Mouse (Mus musculus) urinary bladder, postnatal 36 days (tissue): ENCODE results near the gene Ube2s.
"Not testable (repeated sequence)": the region's sequence is repeated elsewhere in the genome, so short reads cannot be mapped to it uniquely, and the experiment has no call there.

ENCODE experiments used
- DNase-seq, 2 experiments: peaks; one replicate each; pipeline ENCODE4 v3.0.0; 2022; ENCODE audit warnings: low spot score in 2 of 2, mixed read lengths in 1 of 2

Gene Ube2s

DNA sequence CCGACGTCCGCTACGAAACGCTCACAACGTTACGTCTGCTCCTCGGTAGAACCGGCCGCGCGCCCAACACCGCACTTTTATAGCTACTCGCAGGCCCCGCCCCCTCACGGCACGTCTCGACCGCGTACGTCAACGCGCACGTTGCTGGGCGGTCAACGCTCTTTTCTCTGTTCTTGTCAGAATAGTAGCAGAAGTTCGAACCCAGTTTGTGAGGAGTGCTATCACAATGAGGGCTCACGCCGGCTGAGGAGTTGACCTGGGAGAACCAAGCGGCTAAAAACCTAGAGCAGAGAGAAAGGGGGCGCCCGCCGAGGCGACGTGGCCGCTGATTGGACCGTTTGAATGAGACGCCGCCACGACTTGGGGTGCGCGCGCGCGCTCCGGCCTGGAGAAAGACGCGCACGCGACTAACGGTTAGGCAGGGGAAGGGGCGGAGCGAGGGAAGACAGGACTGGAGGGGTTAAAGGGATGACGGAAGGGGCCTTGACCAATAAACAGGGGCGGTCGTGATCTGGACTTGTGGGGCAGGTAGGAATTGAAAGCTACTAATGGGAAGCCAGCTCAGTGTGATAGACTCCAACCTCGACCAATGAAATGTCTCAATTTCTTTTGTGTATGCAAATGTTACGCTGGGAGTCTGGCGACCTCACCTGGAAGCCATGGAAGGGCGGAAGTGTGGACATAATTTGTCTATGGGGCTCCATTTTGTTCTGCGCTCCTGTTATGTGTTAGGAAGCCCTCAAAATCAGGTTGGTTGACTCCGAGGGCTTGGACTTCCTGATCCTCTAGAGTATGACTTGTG is at the start of gene Ube2s:
Ube2s (minus strand) TSS at position 288 of the 802 bp plus-strand sequence.
- DNase-seq, result peak; percentile 96 to 97

DNA sequence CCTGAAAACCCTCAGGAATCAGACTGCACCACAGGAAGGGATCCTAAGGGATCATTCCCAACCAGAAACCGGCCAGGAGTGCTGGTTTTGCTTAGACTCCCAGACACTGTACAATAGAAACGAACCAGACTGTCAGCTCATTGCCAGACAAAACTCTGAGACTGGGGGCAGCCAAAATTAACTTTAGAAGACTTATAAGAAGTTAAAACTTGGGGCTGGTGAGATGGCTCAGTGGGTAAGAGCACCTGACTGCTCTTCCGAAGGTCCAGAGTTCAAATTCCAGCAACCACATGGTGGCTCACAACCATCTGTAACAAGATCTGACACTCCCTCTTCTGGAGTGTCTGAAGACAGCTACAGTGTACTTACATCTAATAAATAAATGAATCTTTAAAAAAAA is 48.5 kb upstream of the Ube2s start:
- DNase-seq, result not testable (repeated sequence)

DNA sequence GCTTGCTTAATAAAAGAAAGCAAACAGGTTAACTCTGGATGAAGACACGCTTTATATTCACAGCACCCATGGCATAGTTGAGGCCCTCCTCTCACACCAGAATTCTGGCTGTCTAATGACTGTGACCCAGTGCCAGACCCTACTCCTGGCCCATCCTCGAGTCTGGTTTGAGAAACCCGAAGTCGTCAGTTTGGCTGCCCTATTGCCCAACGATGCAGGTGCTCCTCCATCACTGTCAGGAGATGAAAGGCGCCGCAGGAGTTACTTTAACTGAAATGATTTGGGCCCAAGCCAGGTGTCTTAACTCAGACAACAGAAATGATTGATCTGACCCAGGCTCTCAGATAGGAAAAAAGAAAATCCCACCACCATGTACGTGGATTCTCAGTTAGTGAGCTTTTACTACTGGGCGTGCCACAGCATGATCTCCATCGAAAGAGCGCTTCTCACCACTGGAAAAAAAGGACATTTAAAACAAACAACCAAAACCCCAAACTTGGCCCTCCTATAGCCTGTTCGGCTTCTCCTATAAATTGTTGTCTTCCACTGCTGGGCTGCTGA is 47.1 kb upstream of the Ube2s start:
- DNase-seq, result no peak

DNA sequence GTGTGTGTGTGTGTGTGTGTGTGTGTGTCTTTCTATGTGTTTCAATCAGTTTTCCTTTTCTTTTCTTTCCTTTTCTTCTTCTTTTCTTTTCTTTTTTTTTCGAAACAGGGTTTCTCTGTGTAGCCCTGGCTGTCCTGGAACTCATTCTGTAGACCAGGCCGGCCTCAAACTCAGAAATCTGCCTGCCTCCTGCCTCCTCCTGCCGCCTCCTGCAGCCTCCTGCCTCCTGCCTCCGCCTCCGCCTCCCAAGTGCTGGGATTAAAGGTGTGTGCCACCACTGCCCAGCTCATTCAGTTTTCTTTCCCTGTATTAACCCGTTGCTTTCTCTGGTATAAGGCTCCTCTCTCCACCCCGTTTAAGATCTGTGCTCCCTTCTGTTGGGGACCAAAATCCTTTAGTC is 44.9 kb upstream of the Ube2s start:
- no peak for DNase-seq

DNA sequence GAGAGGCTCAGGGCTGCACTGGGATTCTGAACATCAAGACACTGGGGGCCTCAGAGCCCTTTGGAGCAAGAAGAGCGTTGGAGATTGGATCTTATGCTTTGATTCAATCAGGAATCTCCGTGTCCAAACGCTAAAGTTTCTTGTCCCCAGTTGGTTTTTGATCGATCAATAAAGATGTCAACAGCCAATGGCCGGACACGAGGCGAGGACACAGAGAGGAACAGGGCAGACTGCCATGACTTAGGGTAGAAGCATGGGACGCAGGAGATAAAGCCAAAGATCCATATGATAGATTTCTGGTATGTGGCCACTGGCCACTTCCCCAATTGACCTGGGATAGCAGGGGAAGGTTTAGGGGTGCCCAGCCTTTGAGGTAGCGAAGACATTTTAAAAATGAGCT is 44.1 kb upstream of the Ube2s start:
- no peak for DNase-seq

DNA sequence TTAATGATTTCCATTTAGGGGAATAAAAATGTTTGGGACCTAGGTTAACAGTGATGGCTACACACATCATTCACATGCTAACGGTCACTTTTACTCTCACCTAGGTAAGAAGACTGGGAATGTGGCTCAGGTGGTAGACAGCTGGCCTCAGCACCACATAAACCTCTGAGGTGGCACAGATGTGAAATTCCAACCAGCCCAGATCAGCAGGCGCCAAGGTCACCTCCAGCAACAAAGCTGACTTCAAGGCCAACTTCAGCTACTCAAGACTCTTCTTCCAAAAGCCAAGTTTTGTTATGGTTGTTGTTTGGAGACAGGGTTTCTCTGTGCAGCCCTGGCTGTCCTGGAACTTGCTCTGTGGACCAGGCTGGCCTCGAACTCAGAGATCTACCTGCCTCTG is 41.2 kb upstream of the Ube2s start:
- no peak for DNase-seq

DNA sequence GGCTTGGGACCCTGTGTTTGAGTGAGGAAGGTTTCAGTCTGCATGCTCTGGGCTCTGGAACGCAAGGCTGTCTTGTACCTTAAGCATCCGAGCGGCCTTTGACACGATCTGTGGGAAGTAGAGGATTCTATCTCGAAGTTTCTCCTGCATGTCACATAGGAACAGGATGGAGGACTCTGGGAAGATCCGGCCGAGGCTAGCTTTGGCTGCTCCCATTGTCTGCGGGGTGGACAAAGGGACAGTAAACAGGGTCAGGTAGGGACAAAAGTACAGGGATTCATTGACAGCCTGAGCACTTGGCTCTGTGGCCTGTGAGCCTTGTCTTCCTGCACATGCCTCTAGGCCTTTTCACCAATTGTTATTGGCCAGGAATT is 38.9 kb upstream of the Ube2s start:
- no peak for DNase-seq

DNA sequence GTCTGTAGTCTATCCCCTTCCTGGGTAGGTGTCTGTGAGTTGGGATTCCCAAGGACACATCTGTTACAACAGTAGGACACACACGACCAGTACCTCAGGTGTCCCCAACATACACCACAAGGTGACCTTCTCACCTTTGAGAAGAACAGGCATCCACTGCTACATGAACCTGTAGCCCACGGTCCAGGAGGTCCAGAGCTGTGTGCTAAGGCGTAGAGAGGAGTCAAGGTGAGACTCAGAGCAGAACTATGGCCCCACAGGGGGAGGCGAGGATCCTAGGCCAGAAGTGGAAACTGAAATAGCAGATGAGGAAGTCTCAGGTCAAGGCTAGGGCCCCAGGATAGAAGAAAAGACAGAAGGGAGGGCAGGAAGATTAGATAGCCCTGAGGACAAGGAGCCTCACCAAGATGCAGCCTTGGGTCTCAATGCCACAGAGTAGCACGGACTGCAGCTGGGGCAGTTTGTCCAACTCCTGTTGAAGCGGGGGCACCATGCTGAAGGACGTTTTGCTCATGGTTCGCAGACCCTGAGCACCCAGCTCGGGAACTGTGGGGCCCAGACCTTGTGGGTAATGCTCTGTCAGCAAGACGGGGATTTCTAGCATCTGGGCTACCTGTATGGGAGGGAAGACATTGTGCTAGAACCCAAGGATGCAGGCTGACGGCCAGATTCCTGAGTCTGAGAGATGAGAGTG is 38.4 kb upstream of the Ube2s start:
- no peak for DNase-seq

DNA sequence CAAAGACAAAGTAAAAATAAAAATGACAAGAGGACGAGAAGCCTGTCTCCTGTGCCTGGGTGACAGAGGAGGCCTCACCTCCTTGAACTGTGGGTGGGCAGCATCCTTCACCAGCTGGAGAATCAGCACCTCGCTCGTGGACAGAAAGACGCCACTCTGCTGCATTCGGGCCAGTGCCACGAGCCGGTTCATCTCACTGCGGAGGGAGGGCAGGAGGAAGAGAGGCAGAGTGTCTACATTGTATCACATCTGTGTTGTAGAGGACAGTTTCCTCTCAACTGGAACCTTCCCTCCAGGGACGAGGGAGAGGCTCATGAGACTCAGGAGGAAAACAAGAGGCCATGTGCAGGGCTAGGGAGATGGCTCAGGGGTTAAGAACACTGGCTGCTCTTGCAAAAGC is 37.0 kb upstream of the Ube2s start:
- no peak for DNase-seq

DNA sequence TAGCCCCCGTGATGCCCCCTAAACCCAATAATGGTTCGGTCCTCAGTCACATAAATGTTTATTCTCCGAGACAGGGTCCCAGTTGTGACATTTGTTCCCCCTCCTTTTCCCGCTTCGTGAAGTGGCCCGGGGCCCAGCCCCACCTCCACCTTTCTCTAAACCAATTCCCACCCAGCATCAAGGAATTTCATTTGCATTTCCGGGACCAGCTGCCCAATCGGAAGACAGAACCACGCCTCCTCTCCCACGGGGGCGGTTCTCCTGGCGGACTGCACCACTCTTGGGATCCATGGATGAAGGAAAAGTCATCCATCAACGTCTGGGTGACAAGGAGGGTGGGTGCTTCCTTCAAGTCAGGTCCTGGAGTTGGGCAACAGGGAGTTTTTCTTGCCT is 32.5 kb upstream of the Ube2s start:
- no peak for DNase-seq

DNA sequence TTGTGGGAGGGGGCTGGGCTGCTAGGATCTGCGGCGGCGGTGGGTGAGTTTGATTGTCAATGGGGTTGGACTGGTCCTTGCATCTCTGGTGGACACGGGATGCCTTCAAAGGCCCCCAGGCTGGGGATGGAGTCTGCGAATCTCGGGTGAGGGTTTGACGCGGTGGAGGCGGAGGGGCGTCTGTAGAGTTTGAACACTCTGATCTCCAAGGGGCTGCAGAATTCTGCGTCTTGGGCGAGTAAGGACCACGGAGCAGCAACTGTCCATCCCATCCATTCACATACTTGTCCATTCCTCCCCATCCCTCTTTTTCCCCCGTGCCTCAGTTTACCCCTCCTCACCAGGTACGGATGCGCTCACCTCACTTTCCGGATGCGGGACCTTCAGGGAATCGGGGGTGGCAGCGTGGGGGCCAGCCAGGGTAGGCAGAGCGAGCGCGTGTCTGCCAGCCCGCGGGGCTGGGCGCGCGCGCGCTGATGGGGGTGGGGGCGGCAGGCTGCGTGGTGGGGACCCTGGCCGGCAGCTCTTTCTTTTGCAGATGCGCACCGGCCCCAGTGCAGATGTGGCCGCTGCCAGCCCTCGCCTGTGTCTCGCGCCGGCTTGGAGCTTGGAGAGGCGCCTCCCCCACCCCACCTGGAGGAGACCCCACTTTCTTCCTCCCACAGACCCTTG is 32.0 kb upstream of the Ube2s start, which contains the start of gene Shisa7:
Shisa7 (minus strand) TSS at position 452 of the 672 bp plus-strand sequence.
- no peak for DNase-seq

DNA sequence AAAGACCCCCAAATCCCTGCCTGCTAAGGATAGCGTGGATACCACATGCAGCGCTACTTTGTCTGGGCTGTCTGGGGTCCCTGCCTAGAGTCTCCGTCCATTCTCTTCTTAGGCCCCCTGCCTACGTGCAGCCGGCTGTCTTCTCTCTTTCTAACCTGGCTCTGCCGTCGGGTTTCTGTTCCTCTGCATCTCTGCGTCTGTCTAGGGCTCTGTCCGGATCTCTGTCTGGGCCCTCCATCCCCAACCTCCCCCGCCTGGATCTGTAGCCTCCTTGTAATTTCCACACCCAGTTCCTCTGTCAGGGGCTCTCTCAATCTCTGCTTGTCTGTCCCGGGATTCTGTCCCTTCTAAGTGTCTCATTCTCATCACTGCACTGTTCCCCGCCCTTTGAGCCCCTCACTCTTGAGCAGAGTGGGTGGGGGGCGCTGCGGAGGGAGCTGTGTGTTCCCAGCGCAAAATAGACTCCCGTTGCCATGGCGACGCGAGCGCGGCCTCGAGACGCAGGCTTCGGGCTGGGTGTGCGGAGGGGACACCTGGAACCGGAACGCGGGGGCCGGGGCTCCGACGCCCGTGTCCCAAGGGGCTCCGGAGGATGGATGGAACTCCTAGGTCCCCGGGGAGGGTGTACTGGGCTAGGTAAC is 31.3 kb upstream of the Ube2s start:
- no peak for DNase-seq

DNA sequence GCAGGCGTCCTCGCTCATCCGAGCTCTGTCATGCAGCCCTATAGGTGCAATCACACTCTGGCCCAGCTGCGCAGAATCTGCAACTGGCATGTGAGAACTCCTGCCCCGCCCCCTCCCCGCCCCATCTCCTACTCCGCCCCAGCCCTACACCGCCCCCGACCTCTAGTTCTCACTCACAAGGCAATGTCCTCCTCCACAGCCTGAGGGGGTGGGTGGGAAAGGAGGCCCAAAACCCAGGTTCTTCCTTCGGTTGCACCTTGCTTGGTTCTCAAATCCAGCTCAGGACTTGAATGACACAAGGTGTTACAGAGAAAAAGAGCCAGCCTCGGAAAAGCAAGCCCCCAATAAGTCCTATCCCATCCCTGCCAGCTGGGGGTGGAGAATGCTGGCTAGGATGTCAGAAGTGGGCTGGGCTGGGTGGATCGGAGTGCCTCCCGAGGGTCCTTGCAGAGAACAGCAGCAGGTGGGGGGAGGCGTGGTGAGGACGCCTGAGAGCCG is 30.3 kb upstream of the Ube2s start:
- DNase-seq, result no peak

DNA sequence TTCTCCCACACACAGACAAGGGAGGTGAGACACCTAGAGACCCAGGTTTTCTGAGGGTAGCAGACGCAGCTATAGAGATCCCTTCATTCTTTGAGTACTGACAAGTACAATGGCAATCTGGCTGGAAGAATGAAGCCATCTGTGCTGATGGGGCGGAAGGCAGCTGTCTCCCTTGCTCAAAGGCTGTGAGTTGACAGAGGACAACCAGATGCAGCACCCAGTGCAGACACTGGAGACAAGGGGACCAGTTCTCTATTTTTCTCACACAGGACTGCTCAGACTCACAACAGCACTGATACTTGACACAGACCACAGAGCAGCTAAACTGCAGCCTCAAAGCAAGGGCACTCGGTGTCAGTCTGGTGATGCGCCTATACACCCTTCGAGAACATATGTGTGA is 29.7 kb upstream of the Ube2s start:
- DNase-seq, result no peak

DNA sequence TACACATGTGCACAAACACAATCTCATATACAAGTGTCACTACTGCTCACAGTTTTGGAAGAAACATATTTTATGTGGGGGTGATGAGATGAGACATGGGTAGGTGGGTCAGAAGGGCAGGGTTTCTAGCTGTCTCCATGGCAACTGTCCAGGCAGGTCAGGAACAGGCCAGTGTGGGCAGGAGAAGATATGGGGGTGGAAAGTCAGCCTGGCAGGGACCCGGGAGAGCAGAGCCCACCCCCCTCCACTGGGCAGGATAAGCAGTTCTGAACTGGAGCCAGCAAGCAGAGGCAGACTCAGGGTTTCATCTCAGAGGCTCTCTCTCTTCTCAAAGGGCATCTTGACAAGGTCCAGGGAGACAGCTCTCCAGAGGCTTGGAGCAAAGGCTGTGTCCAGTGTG is 25.2 kb upstream of the Ube2s start:
- DNase-seq, result no peak

DNA sequence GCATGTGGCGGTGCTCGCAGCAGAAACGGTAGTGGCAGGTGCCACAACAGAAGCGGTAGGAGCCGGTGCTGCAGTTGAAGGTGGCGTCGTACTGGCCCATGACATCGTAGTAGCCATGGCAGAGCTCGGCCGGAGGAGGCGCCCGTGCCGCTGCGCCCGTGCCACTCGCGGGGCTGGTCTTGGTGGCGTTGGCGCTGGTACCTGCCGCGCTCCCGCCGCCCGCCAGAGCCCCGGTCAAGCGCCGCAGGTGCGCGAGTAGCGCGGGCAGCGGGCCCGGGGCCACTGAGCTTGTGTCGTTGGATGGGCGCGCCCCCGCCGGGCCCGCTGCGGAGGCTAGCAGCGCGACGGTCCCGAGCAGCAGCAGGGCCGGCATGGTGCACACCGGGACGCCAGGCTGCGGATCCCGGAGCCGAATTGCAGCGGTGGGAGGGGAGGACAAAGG is 24.0 kb upstream of the Ube2s start:
- peak; percentile 45 to 63 for DNase-seq

DNA sequence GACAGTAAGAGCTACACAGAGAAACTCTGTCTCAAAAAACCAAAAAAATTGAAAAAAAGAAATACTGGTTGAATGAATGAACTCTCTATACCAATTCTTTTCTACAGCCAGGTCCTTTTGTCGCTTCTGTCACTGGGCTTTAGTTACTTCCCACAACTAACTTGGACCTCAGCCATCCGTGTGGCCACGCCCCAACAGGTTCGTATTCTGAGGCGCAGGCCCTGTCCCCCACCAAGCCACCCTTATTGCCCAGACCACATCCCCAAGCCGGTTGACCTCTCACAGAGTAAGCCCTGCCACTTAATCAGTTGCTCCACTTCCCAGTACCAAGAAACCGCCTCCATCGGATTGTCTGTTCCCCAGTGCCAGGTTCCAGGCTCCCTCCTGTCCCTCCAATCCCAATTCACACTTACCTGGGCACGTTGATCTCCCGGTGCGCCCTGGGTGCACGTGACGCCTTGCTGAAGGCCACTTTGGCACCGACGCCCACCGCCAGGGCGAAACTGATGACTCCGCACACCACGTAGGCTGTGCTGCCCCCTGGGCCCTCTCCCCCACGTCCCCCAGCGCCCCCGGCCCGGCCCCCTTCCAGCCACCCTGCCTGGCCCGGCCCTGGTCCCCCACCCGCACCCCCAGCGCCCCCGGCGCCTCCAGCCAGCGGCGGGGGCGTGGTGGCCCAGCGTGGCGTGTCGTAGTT is 23.4 kb upstream of the Ube2s start:
- DNase-seq, result no peak

DNA sequence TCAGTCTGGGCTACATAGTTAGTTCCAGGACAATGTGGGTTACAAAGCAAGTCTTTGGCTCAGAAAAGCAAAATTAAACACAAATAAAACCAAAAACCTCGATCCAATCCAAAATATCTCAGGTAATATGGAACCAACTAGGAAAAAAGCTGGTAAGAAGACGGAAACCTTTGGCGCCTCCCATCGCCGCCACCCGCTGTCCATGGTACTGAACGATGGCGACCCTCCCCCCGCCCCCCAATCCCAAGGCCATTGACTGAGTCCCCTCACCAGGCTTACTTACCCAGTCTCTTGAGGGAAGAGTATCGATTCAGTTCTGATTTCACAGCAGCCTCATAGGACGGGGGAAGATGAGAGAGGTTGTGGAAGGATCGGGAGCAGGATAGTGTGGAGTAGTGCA is 18.1 kb upstream of the Ube2s start:
- no peak for DNase-seq

DNA sequence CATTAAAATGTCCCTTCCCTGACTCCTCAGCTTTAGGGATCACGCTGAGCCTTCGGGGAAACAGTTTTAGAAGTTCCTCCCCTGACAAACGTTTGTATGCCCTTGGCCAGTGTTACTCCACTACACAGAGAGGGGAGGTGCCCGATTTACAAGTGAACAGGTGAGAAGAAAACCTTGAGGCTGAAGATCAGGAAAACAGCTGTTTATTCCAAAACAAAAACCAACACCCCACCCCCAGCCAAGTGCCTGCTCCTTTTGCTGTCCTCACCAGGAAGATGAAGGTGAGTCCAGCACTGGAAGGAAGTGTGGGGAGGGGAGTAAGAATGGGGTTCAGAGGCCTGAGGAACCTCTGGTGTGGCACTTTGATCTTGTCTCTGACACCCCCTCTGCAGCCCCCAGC is 13.0 kb upstream of the Ube2s start:
- DNase-seq, result no peak

DNA sequence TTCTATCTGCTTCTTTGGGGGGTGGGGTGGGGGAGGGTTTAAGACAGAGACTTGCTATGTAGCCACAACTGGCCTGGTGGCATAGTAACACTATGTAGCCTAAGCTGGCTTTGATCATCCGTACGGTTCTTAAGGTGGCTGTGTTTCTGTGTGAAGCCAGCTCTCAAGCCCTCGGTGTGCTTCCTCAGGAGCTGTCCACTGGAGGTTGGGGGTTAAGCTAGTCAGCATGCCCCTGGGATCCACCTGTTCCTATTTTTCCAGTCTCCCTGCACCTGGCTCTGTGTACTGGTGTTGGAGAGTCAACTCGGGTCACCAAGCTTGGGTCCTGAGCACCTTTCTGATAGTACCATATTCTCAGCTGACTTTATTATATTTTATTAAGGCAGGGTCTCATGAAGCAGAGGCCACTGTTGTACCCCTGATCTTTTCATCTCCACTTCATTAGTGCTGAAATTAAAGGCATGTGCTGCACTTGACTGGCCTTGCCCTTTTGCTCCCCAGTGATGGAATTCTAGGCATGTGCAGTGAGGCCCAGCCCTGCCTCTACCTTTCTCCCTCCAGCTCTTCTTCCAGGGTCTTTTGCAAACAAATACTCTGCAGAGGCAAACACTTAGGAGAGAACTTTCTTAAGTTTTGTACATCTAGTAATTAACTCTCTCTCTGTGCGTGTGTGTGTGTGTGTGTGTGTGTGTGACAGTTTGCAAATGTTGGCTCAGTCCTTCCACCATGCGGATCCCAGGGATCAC is 9.9 kb upstream of the Ube2s start:
- DNase-seq, result no peak
